Mouse (Mus musculus) neural tube, embryonic 15.5 days (tissue): ENCODE data around the gene Tex37. TPM values are rescaled to one million over a fixed set of nuclear protein-coding genes. Genes with fewer than 3 reads are reported as not detected.

Experiments
- ATAC-seq: fragments of 200-750 bp; cut with Nextera tagmentation; 2 replicates; pipeline ENCODE4 v1.8.0; 2017; ENCODE audit warnings: mild to moderate bottlenecking, moderate TSS enrichment, moderate library complexity; ENCODE audit not compliant: low FRiP score
- H3K27ac ChIP-seq: fragments of 300-500 bp; sonication (generic); replicated peaks from 2 replicates; pipeline ENCODE4 v1.5.1; 2015; ENCODE audit warnings: mild to moderate bottlenecking, inconsistent platforms
- H3K27me3 ChIP-seq: fragments of 300-500 bp; sonication (generic); replicated peaks from 2 replicates; pipeline ENCODE4 v1.6.1; 2015; ENCODE audit warnings: inconsistent platforms
- H3K36me3 ChIP-seq: fragments of 300-500 bp; sonication (generic); 2 replicates; pipeline ENCODE4 v1.6.1; 2015; ENCODE audit warnings: inconsistent platforms
- H3K4me1 ChIP-seq: fragments of 300-500 bp; sonication (generic); 2 replicates; pipeline ENCODE4 v1.6.1; 2015; ENCODE audit warnings: inconsistent platforms
- H3K4me2 ChIP-seq: fragments of 300-500 bp; sonication (generic); 2 replicates; pipeline ENCODE4 v1.6.1; 2015; ENCODE audit warnings: inconsistent platforms, mild to moderate bottlenecking, moderate library complexity
- H3K4me3 ChIP-seq: fragments of 300-500 bp; sonication (generic); replicated peaks from 2 replicates; pipeline ENCODE4 v1.5.1; 2015; ENCODE audit warnings: mild to moderate bottlenecking, inconsistent platforms
- H3K9ac ChIP-seq: fragments of 300-500 bp; sonication (generic); replicated peaks from 2 replicates; pipeline ENCODE4 v1.6.1; 2015; ENCODE audit warnings: mild to moderate bottlenecking, inconsistent platforms
- H3K9me3 ChIP-seq: fragments of 300-500 bp; sonication (generic); replicated peaks from 2 replicates; pipeline ENCODE4 v1.6.1; 2016; ENCODE audit warnings: inconsistent platforms
- WGBS: fragments of 180-500 bp; shearing (Covaris S2); methylation state at CpG from one replicate; pipeline ENCODE4 v1.1.7; 2015; ENCODE audit warnings: mixed read lengths; 5-methylcytosine and 5-hydroxymethylcytosine counted together
- polyA plus RNA-seq: library from polyadenylated mRNA; unstranded; fragments of >200 nt; fragmentation: Nextera tagmentation; extraction: Ambion mirVana; gene quantifications from 2 replicates; pipeline ENCODE4 v1.2.1, GENCODE M21; 2015

Gene Tex37
- polyA plus RNA-seq, result not detected in 2 replicates

GRCm38 (mm10) chr6:70918827-70919226 lies at the start of gene Tex37:
Tex37 (minus strand) TSS chr6:70918927.
- H3K27ac ChIP-seq, result no peak within 1 kb of the TSS
- H3K36me3 ChIP-seq, result no peaks in the 10 kb centered on the region
- no peaks in the 10 kb centered on the region for H3K9me3 ChIP-seq
- H3K4me2 ChIP-seq, result no peak within 1 kb of the TSS
- H3K4me1 ChIP-seq, result peaks cover 10% of the 10 kb centered on the region
- 93% methylated on average over 3 of the region's 3 CpGs for WGBS
- H3K9ac ChIP-seq, result no peak within 1 kb of the TSS
- ATAC-seq, result no peak
- no peak within 1 kb of the TSS for H3K4me3 ChIP-seq
- H3K27me3 ChIP-seq, result no peaks in the 10 kb centered on the region

GRCm38 (mm10) chr6:70968291-70968690 lies 49.6 kb upstream of the Tex37 start:
- no peak overlapping the region for H3K27ac ChIP-seq
- peaks cover 8% of the 10 kb centered on the region for H3K4me1 ChIP-seq
- H3K36me3 ChIP-seq, result no peaks in the 10 kb centered on the region
- H3K4me2 ChIP-seq, result no peak overlapping the region
- no peak for ATAC-seq
- 68% methylated on average over 4 of the region's 4 CpGs for WGBS
- H3K9me3 ChIP-seq, result no peaks in the 10 kb centered on the region
- H3K9ac ChIP-seq, result no peak overlapping the region
- H3K27me3 ChIP-seq, result no peaks in the 10 kb centered on the region
- no peak overlapping the region for H3K4me3 ChIP-seq

- peaks cover 8% of the 10 kb centered on the region for H3K4me1 ChIP-seq
- 2% methylated on average over 8 of the region's 8 CpGs for WGBS
- H3K4me3 ChIP-seq, result peak overlapping the region; percentile 23
These were observed 48.7 kb upstream of the Tex37 start for GRCm38 (mm10) chr6:70967422-70967821.

GRCm38 (mm10) chr6:70965694-70966093 lies 47.0 kb upstream of the Tex37 start:
- Histone ChIP-seq H3K36me3 (no peaks in the 10 kb centered on the region), H3K4me1 (peaks cover 8% of the 10 kb centered on the region), H3K27me3 (peaks cover 4% of the 10 kb centered on the region), H3K9ac (no peak overlapping the region), H3K27ac (no peak overlapping the region), H3K9me3 (no peaks in the 10 kb centered on the region), H3K4me2 (no peak overlapping the region), H3K4me3 (no peak overlapping the region)
- ATAC-seq, result no peak
- 32% methylated on average over 7 of the region's 7 CpGs for WGBS

More at GRCm38 (mm10) chr6:70967422-70967821, 48.7 kb upstream of the Tex37 start:
- Histone ChIP-seq H3K4me2 (peak overlapping the region; percentile 48), H3K36me3 (no peaks in the 10 kb centered on the region), H3K9me3 (no peaks in the 10 kb centered on the region), H3K27me3 (no peaks in the 10 kb centered on the region; the same call in 1 of the 2 replicates), H3K9ac (no peak overlapping the region; the same call in 1 of the 2 replicates), H3K27ac (no peak overlapping the region)
- no peak for ATAC-seq

- Histone ChIP-seq H3K4me3 (no peak overlapping the region), H3K27me3 (peaks cover 13% of the 10 kb centered on the region), H3K4me2 (no peak overlapping the region), H3K27ac (no peak overlapping the region), H3K9ac (no peak overlapping the region), H3K9me3 (no peaks in the 10 kb centered on the region), H3K36me3 (no peaks in the 10 kb centered on the region), H3K4me1 (peaks cover 8% of the 10 kb centered on the region)
- no peak for ATAC-seq
- WGBS, result 37% methylated on average over 6 of the region's 6 CpGs
These were observed 45.5 kb upstream of the Tex37 start for GRCm38 (mm10) chr6:70964116-70964830.

GRCm38 (mm10) chr6:70957341-70957940 lies 38.7 kb upstream of the Tex37 start:
- H3K4me3 ChIP-seq, result peak overlapping the region; percentile 44
- H3K36me3 ChIP-seq, result no peaks in the 10 kb centered on the region
- no peak for ATAC-seq
- H3K9ac ChIP-seq, result no peak overlapping the region
- whole genome bisulfite sequencing, result 9% methylated on average over 7 of the region's 7 CpGs
- no peaks in the 10 kb centered on the region for H3K9me3 ChIP-seq
- peak overlapping the region; percentile 93 for H3K4me2 ChIP-seq
- peaks cover 68% of the 10 kb centered on the region for H3K27me3 ChIP-seq
- no peak overlapping the region for H3K27ac ChIP-seq
- peaks cover 16% of the 10 kb centered on the region for H3K4me1 ChIP-seq

GRCm38 (mm10) chr6:70956936-70957335 lies 38.2 kb upstream of the Tex37 start:
- H3K4me3 ChIP-seq, result peak overlapping the region; percentile 44
- H3K36me3 ChIP-seq, result no peaks in the 10 kb centered on the region
- no peak overlapping the region for H3K27ac ChIP-seq
- 0% methylated on average over 34 of the region's 34 CpGs for WGBS
- ATAC-seq, result peak; percentile 36
- H3K9me3 ChIP-seq, result no peaks in the 10 kb centered on the region
- H3K9ac ChIP-seq, result 0 out of 2 replicates have a peak overlapping the region, but pooled peaks have one; percentile 18
- H3K27me3 ChIP-seq, result peaks cover 70% of the 10 kb centered on the region
- peaks cover 16% of the 10 kb centered on the region for H3K4me1 ChIP-seq
- H3K4me2 ChIP-seq, result peak overlapping the region; percentile 93

GRCm38 (mm10) chr6:70956285-70956912 lies 37.7 kb upstream of the Tex37 start, which contains the start of gene Foxi3:
Foxi3 (plus strand) TSS chr6:70956531.
- H3K9ac ChIP-seq, result 0 out of 2 replicates have a peak within 1 kb of the TSS, but pooled peaks have one; percentile 18
- WGBS, result under 1% methylated on average over 51 of the region's 67 CpGs

GRCm38 (mm10) chr6:70955841-70956240 lies 37.1 kb upstream of the Tex37 start:
- peak overlapping the region; percentile 93 for H3K4me2 ChIP-seq
- H3K4me1 ChIP-seq, result peaks cover 16% of the 10 kb centered on the region
- no peak overlapping the region for H3K9ac ChIP-seq
- H3K9me3 ChIP-seq, result no peaks in the 10 kb centered on the region
- H3K4me3 ChIP-seq, result peak overlapping the region; percentile 44
- no peak for ATAC-seq
- H3K27me3 ChIP-seq, result peaks cover 68% of the 10 kb centered on the region
- H3K27ac ChIP-seq, result no peak overlapping the region
- WGBS, result 1% methylated on average over 12 of the region's 12 CpGs
- H3K36me3 ChIP-seq, result no peaks in the 10 kb centered on the region

More at GRCm38 (mm10) chr6:70956285-70956912, 37.7 kb upstream of the Tex37 start, which contains the start of gene Foxi3:
- Histone ChIP-seq H3K4me2 (peak within 1 kb of the TSS; percentile 93), H3K9me3 (no peaks in the 10 kb centered on the region), H3K36me3 (no peaks in the 10 kb centered on the region), H3K4me3 (peak within 1 kb of the TSS; percentile 44), H3K27me3 (peaks cover 69% of the 10 kb centered on the region), H3K27ac (no peak within 1 kb of the TSS), H3K4me1 (peaks cover 16% of the 10 kb centered on the region)
- ATAC-seq, result peak; percentile 65

- H3K4me3 ChIP-seq, result no peak overlapping the region
- no peaks in the 10 kb centered on the region for H3K9me3 ChIP-seq
- H3K4me1 ChIP-seq, result peaks cover 16% of the 10 kb centered on the region
- H3K9ac ChIP-seq, result no peak overlapping the region
- no peak for ATAC-seq
- 4% methylated on average over 14 of the region's 14 CpGs for WGBS
- no peak overlapping the region for H3K4me2 ChIP-seq
- no peaks in the 10 kb centered on the region for H3K36me3 ChIP-seq
- no peak overlapping the region for H3K27ac ChIP-seq
- peaks cover 63% of the 10 kb centered on the region for H3K27me3 ChIP-seq
These were observed 36.6 kb upstream of the Tex37 start for GRCm38 (mm10) chr6:70955291-70955800.

GRCm38 (mm10) chr6:70954040-70954439 lies 35.3 kb upstream of the Tex37 start:
- no peak overlapping the region for H3K9ac ChIP-seq
- no peak for ATAC-seq
- H3K4me1 ChIP-seq, result peaks cover 16% of the 10 kb centered on the region
- H3K27ac ChIP-seq, result no peak overlapping the region
- H3K4me2 ChIP-seq, result no peak overlapping the region
- H3K27me3 ChIP-seq, result peaks cover 55% of the 10 kb centered on the region
- H3K4me3 ChIP-seq, result no peak overlapping the region
- 11% methylated on average over 6 of the region's 6 CpGs for WGBS
- H3K9me3 ChIP-seq, result no peaks in the 10 kb centered on the region
- no peaks in the 10 kb centered on the region for H3K36me3 ChIP-seq
